Mouse (Mus musculus): ENCODE measurements around the gene Mindy3. TPM values are rescaled to one million over a fixed set of nuclear protein-coding genes. Genes with fewer than 3 reads are reported as not detected.

Gene Mindy3
- polyA plus RNA-seq, 1 experiment from 2014 or later, result 44.1 TPM

- ATAC-seq, result no peak
- ChIA-PET CTCF (no interaction called here), POLR2A (no interaction called here)
- in situ Hi-C loops (cut with MboI; ENCODE audit: low pct_unique_long_range_greater_than_20kb), result no loop called here
- H3K27me3 ChIP-seq, result no peaks in the 10 kb centered on the region
- DNase-seq (ENCODE audit: low read depth, low spot score), result no peak
- TF ChIP-seq CTCF (IDR thresholded peaks at IDR 0.05), result no peak
Observed at GRCm38 (mm10) chr2:12377024-12377423, 42.2 kb downstream of the Mindy3 start.

- DNase-seq (ENCODE audit: low read depth, low spot score) (no peak), ATAC-seq (no peak)
- in situ Hi-C loops (cut with MboI; ENCODE audit: low pct_unique_long_range_greater_than_20kb), result no loop called here
- H3K27me3 ChIP-seq, result no peaks in the 10 kb centered on the region
- ChIA-PET CTCF (interaction anchor here (1.0 kb wide), 1 partner anchor 13 kb away, joined by 3 read pairs; no protein-coding TSS in a partner anchor), POLR2A (no interaction called here)
- TF ChIP-seq CTCF (IDR thresholded peaks at IDR 0.05), result no peak
Observed at GRCm38 (mm10) chr2:12372883-12373282, 46.4 kb downstream of the Mindy3 start.

GRCm38 (mm10) chr2:12371401-12371800 is 47.9 kb downstream of the Mindy3 start:
- POLR2A ChIA-PET, result no interaction called here
- DNase-seq (ENCODE audit: low read depth, low spot score), result no peak
- CTCF ChIA-PET, result no interaction called here
- no peak for ATAC-seq
- no peak for TF ChIP-seq CTCF (IDR thresholded peaks at IDR 0.05)
- no peaks in the 10 kb centered on the region for H3K27me3 ChIP-seq
- in situ Hi-C loops (cut with MboI; ENCODE audit: low pct_unique_long_range_greater_than_20kb), result no loop called here

- TF ChIP-seq CTCF (IDR thresholded peaks at IDR 0.05), result no peak
- in situ Hi-C loops (cut with MboI; ENCODE audit: low pct_unique_long_range_greater_than_20kb), result no loop called here
- DNase-seq (ENCODE audit: low read depth, low spot score) (no peak), ATAC-seq (no peak)
- POLR2A ChIA-PET, result no interaction called here
- CTCF ChIA-PET, result no interaction called here
- no peaks in the 10 kb centered on the region for H3K27me3 ChIP-seq
Observed at GRCm38 (mm10) chr2:12368451-12368850, 50.8 kb downstream of the Mindy3 start.

- no peak for DNase-seq (ENCODE audit: low read depth, low spot score)
- ATAC-seq, result no peak
- ChIA-PET CTCF (interaction anchor here (1.6 kb wide), 1 partner anchor 21 kb away, joined by 5 read pairs; no protein-coding TSS in a partner anchor), POLR2A (no interaction called here)
- in situ Hi-C loops (cut with MboI; ENCODE audit: low pct_unique_long_range_greater_than_20kb), result no loop called here
- TF ChIP-seq CTCF (IDR thresholded peaks at IDR 0.05), result no peak
- no peaks in the 10 kb centered on the region for H3K27me3 ChIP-seq
Observed at GRCm38 (mm10) chr2:12368016-12368415, 51.3 kb downstream of the Mindy3 start.

- CTCF ChIA-PET, result no interaction called here
- in situ Hi-C loops (cut with MboI; ENCODE audit: low pct_unique_long_range_greater_than_20kb), result no loop called here
- DNase-seq (ENCODE audit: low read depth, low spot score) (no peak), ATAC-seq (no peak)
- TF ChIP-seq CTCF (IDR thresholded peaks at IDR 0.05), result no peak
- no peaks in the 10 kb centered on the region for H3K27me3 ChIP-seq
- POLR2A ChIA-PET, result no interaction called here
Observed at GRCm38 (mm10) chr2:12361310-12361709, 58.0 kb downstream of the Mindy3 start.

- no peak for DNase-seq (ENCODE audit: low read depth, low spot score)
- in situ Hi-C loops (cut with MboI; ENCODE audit: low pct_unique_long_range_greater_than_20kb), result no loop called here
- TF ChIP-seq CTCF (IDR thresholded peaks at IDR 0.05), result no peak
- H3K27me3 ChIP-seq, result no peaks in the 10 kb centered on the region
- CTCF ChIA-PET, result no interaction called here
- no peak for ATAC-seq
- POLR2A ChIA-PET, result no interaction called here
Observed at GRCm38 (mm10) chr2:12354837-12355236, 64.4 kb downstream of the Mindy3 start.

GRCm38 (mm10) chr2:12348914-12349313 is 70.4 kb downstream of the Mindy3 start:
- no peak for TF ChIP-seq CTCF (IDR thresholded peaks at IDR 0.05)
- DNase-seq (ENCODE audit: low read depth, low spot score) (no peak), ATAC-seq (no peak)
- POLR2A ChIA-PET, result no interaction called here
- CTCF ChIA-PET, result no interaction called here
- in situ Hi-C loops (cut with MboI; ENCODE audit: low pct_unique_long_range_greater_than_20kb), result no loop called here
- H3K27me3 ChIP-seq, result no peaks in the 10 kb centered on the region

- TF ChIP-seq CTCF (IDR thresholded peaks at IDR 0.05), result no peak
- ATAC-seq (no peak), DNase-seq (ENCODE audit: low read depth, low spot score) (no peak)
- in situ Hi-C loops (cut with MboI; ENCODE audit: low pct_unique_long_range_greater_than_20kb), result no loop called here
- no peaks in the 10 kb centered on the region for H3K27me3 ChIP-seq
- ChIA-PET CTCF (no interaction called here), POLR2A (no interaction called here)
Observed at GRCm38 (mm10) chr2:12331962-12332361, 87.3 kb downstream of the Mindy3 start.

GRCm38 (mm10) chr2:12329620-12330019 is 89.7 kb downstream of the Mindy3 start:
- no peak for TF ChIP-seq CTCF (IDR thresholded peaks at IDR 0.05)
- ChIA-PET POLR2A (no interaction called here), CTCF (no interaction called here)
- H3K27me3 ChIP-seq, result no peaks in the 10 kb centered on the region
- in situ Hi-C loops (cut with MboI; ENCODE audit: low pct_unique_long_range_greater_than_20kb), result no loop called here
- DNase-seq (ENCODE audit: low read depth, low spot score) (no peak), ATAC-seq (no peak)

GRCm38 (mm10) chr2:12329068-12329407 is 90.2 kb downstream of the Mindy3 start:
- no peak for DNase-seq (ENCODE audit: low read depth, low spot score)
- in situ Hi-C loops (cut with MboI; ENCODE audit: low pct_unique_long_range_greater_than_20kb), result no loop called here
- H3K27me3 ChIP-seq, result no peaks in the 10 kb centered on the region
- no peak for TF ChIP-seq CTCF (IDR thresholded peaks at IDR 0.05)
- ATAC-seq, result no peak
- CTCF ChIA-PET, result interaction anchor here (0.8 kb wide), 1 partner anchor 10 kb away, joined by 3 read pairs; no protein-coding TSS in a partner anchor
- POLR2A ChIA-PET, result interaction anchor here (0.7 kb wide), 1 partner anchor 164 kb away, joined by 4 read pairs; no protein-coding TSS in a partner anchor

- ATAC-seq (no peak), DNase-seq (ENCODE audit: low read depth, low spot score) (no peak)
- ChIA-PET POLR2A (interaction anchor here (0.7 kb wide), 1 partner anchor 165 kb away, joined by 4 read pairs; no protein-coding TSS in a partner anchor), CTCF (interaction anchor here (0.8 kb wide), 1 partner anchor 10 kb away, joined by 3 read pairs; no protein-coding TSS in a partner anchor)
- TF ChIP-seq CTCF (IDR thresholded peaks at IDR 0.05), result no peak
- no peaks in the 10 kb centered on the region for H3K27me3 ChIP-seq
- in situ Hi-C loops (cut with MboI; ENCODE audit: low pct_unique_long_range_greater_than_20kb), result no loop called here
Observed at GRCm38 (mm10) chr2:12328355-12329067, 90.8 kb downstream of the Mindy3 start.
